Mouse (Mus musculus): ENCODE data around the gene Tmem198.

GRCm38 (mm10) chr1:75462636-75463035 lies 16.7 kb upstream of the Tmem198 start:
- TF ChIP-seq CTCF (IDR thresholded peaks at IDR 0.05; ENCODE audit: low read depth) (no peak), EP300 (IDR thresholded peaks at IDR 0.05; ENCODE audit: low read depth) (no peak)
